Mouse (Mus musculus) hindbrain, postnatal 0 days (tissue): ENCODE measurements around the gene Ear2. TPM values are rescaled to one million over a fixed set of nuclear protein-coding genes. Genes with fewer than 3 reads are reported as not detected.
"Not testable (repeated sequence)": the region's sequence is repeated elsewhere in the genome, so short reads cannot be mapped to it uniquely, and the experiment has no call there.

Source experiments
- ATAC-seq: fragments of 200-750 bp; cut with Nextera tagmentation; 2 replicates; pipeline ENCODE4 v1.8.0; 2017; ENCODE audit warnings: mild to moderate bottlenecking, moderate TSS enrichment, moderate library complexity
- DNase-seq: peaks from one replicate; pipeline ENCODE4 v3.0.0-alpha.2; 2015; ENCODE audit warnings: low spot score
- H3K27ac ChIP-seq: fragments of 300-500 bp; sonication (generic); 2 replicates; pipeline ENCODE4 v1.5.1; 2014; ENCODE audit warnings: mild to moderate bottlenecking
- H3K27me3 ChIP-seq: fragments of 300-500 bp; sonication (generic); 2 replicates; pipeline ENCODE4 v1.6.1; 2014; ENCODE audit warnings: low read length, mixed read lengths; ENCODE audit not compliant: insufficient read depth
- H3K36me3 ChIP-seq: fragments of 300-500 bp; sonication (generic); 2 replicates; pipeline ENCODE4 v1.6.1; 2014; ENCODE audit warnings: low read length, mixed read lengths; ENCODE audit not compliant: insufficient read depth
- H3K4me1 ChIP-seq: fragments of 300-500 bp; sonication (generic); 2 replicates; pipeline ENCODE4 v1.6.1; 2014; ENCODE audit warnings: antibody characterized with exemption, low read length, mixed read lengths; ENCODE audit not compliant: insufficient read depth
- H3K4me2 ChIP-seq: fragments of 300-500 bp; sonication (generic); 2 replicates; pipeline ENCODE4 v1.6.1; 2014; ENCODE audit warnings: low read depth, mild to moderate bottlenecking, low read length, moderate library complexity, mixed read lengths
- H3K4me3 ChIP-seq: fragments of 300-500 bp; sonication (generic); 2 replicates; pipeline ENCODE4 v1.5.1; 2014; ENCODE audit warnings: low read length
- H3K9ac ChIP-seq: fragments of 300-500 bp; sonication (generic); replicated peaks from 2 replicates; pipeline ENCODE4 v1.6.1; 2014; ENCODE audit warnings: mild to moderate bottlenecking, low read length, moderate library complexity, mixed read lengths
- H3K9me3 ChIP-seq: fragments of 300-500 bp; sonication (generic); 2 replicates; pipeline ENCODE4 v1.6.1; 2016; ENCODE audit warnings: low read length, mixed read lengths
- CTCF ChIP-seq: IDR thresholded peaks from 2 replicates; pipeline ENCODE4 v1.5.1; 2016; ENCODE audit warnings: antibody characterized with exemption, control low read depth, low read depth
- WGBS: fragments of 180-500 bp; shearing (Covaris S2); extraction: QIAGEN DNeasy Blood & Tissue Kit; methylation state at CpG from one replicate; pipeline ENCODE4 v1.1.7; 2014; 5-methylcytosine and 5-hydroxymethylcytosine counted together
- polyA plus RNA-seq: library from polyadenylated mRNA; unstranded; fragments of >200 nt; fragmentation: Nextera tagmentation; extraction: Ambion mirVana; gene quantifications from 2 replicates; pipeline ENCODE4 v1.2.1, GENCODE M21; 2015
- total RNA-seq: library from RNA; depleted of rRNA; stranded (reverse); fragments of >200 nt; gene quantifications from 2 replicates; pipeline ENCODE4 v1.2.3, GENCODE M21; 2014; rRNA removed

Ear2 gene
- total and polyA plus RNA-seq, 2 experiments from 2014 or later, result not detected

- DNase-seq (no peak), ATAC-seq (no peak)
- TF ChIP-seq CTCF, result no peak
These were observed 8.5 kb downstream of the Ear2 start for GRCm38 (mm10) chr14:44110981-44111380.

GRCm38 (mm10) chr14:44123551-44123950, 21.1 kb downstream of the Ear2 start, which contains the start of gene Gm3327:
TSS of gene Gm3327 (plus strand) at chr14:44123851.
- H3K36me3 ChIP-seq, H3K9ac ChIP-seq, ATAC-seq, H3K4me1 ChIP-seq, H3K9me3 ChIP-seq, H3K27ac ChIP-seq, DNase-seq, H3K27me3 ChIP-seq, H3K4me3 ChIP-seq, H3K4me2 ChIP-seq: not testable (repeated sequence)
- 95% methylated on average over 3 of the region's 4 CpGs for WGBS

More at GRCm38 (mm10) chr14:44110981-44111380, 8.5 kb downstream of the Ear2 start:
- no peaks in the 10 kb centered on the region for H3K4me1 ChIP-seq
- H3K27ac ChIP-seq, result no peak overlapping the region
- H3K36me3 ChIP-seq, result no peaks in the 10 kb centered on the region
- H3K4me2 ChIP-seq, result no peak overlapping the region
- no peaks in the 10 kb centered on the region for H3K27me3 ChIP-seq
- no peaks in the 10 kb centered on the region for H3K9me3 ChIP-seq
- H3K9ac ChIP-seq, result no peak overlapping the region
- H3K4me3 ChIP-seq, result no peak overlapping the region

Other genes with a start within 250 kb of the Ear2 start
- gene Ear1, start 227.1 kb upstream of the Ear2 start, total RNA-seq, result not detected in 2 replicates
- gene Ear1, start 227.1 kb upstream of the Ear2 start, polyA plus RNA-seq, result not detected in 2 replicates
- gene Ear10, start 179.1 kb upstream of the Ear2 start, total RNA-seq, result not detected in 2 replicates
- not detected in 2 replicates for gene Ear10, start 179.1 kb upstream of the Ear2 start, polyA plus RNA-seq
- gene Gm8113, start 177.3 kb upstream of the Ear2 start, total RNA-seq, result 1.2 and 1.3 TPM in 2 replicates
- gene Gm8113, start 177.3 kb upstream of the Ear2 start, polyA plus RNA-seq, result 2.6 and 2.9 TPM in 2 replicates
- not detected in 2 replicates for gene Ang5, start 145.6 kb upstream of the Ear2 start, total RNA-seq
- not detected in 2 replicates for gene Ang5, start 145.6 kb upstream of the Ear2 start, polyA plus RNA-seq
- not detected in 2 replicates for gene Ang6, start 100.4 kb upstream of the Ear2 start, total RNA-seq
- gene Ang6, start 100.4 kb upstream of the Ear2 start, polyA plus RNA-seq, result not detected in 2 replicates
- not detected in 2 replicates for gene Gm3327, start 21.2 kb downstream of the Ear2 start, total RNA-seq
- gene Gm3327, start 21.2 kb downstream of the Ear2 start, polyA plus RNA-seq, result not detected in 2 replicates
- gene Gm8212, start 95.0 kb downstream of the Ear2 start, total RNA-seq, result not detected in 2 replicates
- gene Gm8212, start 95.0 kb downstream of the Ear2 start, polyA plus RNA-seq, result not detected in 2 replicates
- not detected in 2 replicates for gene 4930503E14Rik, start 110.6 kb downstream of the Ear2 start, total RNA-seq
- gene 4930503E14Rik, start 110.6 kb downstream of the Ear2 start, polyA plus RNA-seq, result not detected in 2 replicates
- gene Gm8220, start 182.9 kb downstream of the Ear2 start, total RNA-seq, result not detected in 2 replicates
- gene Gm8220, start 182.9 kb downstream of the Ear2 start, polyA plus RNA-seq, result not detected in 2 replicates
- not detected in 2 replicates for gene Gm5930, start 235.9 kb downstream of the Ear2 start, total RNA-seq
- gene Gm5930, start 235.9 kb downstream of the Ear2 start, polyA plus RNA-seq, result not detected in 2 replicates